Mouse (Mus musculus) bone marrow macrophage, adult 2 months (primary cell): ENCODE results near the gene Ccdc88c.

ENCODE experiments used
- CTCF ChIP-seq: IDR thresholded peaks from 2 replicates; pipeline ENCODE4 v1.5.1; 2012; ENCODE audit warnings: low read depth, mild to moderate bottlenecking, low read length, moderate library complexity
- POLR2A ChIP-seq: IDR thresholded peaks from 2 replicates; pipeline ENCODE4 v1.6.1; 2012; ENCODE audit warnings: mild to moderate bottlenecking, low read depth, low read length, borderline replicate concordance

DNA sequence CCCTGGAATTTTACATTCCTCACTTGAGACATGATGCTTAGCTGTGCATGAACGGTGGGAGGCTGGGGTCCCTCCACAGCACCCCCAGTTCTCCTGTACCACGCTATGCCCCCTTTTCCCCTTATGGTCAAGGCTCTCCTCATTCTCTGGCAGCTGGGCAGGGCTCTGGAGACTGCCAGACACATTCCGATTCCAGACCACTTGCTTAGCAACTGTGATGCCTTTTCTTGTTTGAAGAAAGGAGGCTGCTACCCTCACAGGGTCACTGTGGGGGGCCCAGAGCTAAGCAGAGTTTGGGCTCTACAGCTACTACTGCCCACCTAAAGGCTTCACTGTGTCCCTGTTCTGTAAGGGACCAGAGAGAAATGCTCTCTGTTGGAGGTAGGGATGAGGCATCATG lies 71.6 kb downstream of the Ccdc88c start:
- TF ChIP-seq CTCF (no peak), POLR2A (no peak)
